29 mouse cellular contexts compared by ENCODE assay signal in genomic region chr19:46647254-46647653, GRCm38 (mm10). TPM values are rescaled to one million over a fixed set of nuclear protein-coding genes. Genes with fewer than 3 reads are reported as not detected.
DNase-seq lines count a peak whose midpoint lies in the region; ATAC-seq and TF ChIP-seq lines count a peak whose summit lies in the region.
"Had no signal": no experiment of that assay in that cellular context is flagged by ENCODE, and none has a peak within 500 bp of the region (broad histone marks: within the 10 kb centered on the region; RNA-seq: fewer than 3 reads in every experiment).

No protein-coding gene starts in this region.

- no peak for TF ChIP-seq POLR2A in myocyte (IDR thresholded peaks at IDR 0.05; ENCODE audit: insufficient read length, low read depth)

- 88% methylated on average over 3 of the region's 3 CpGs for WGBS in forebrain, embryonic 10.5 days
- WGBS in forebrain, embryonic 13.5 days = 84% methylated on average over 3 of the region's 3 CpGs
- WGBS in heart, embryonic 11.5 days (ENCODE audit: insufficient replicate concordance) = 66% methylated on average over 3 of the region's 3 CpGs

- no peak overlapping the region for H3K4me2 ChIP-seq in forebrain, embryonic 13.5 days
- H3K4me2 ChIP-seq in heart, embryonic 11.5 days = no peak overlapping the region
- H3K4me2 ChIP-seq in myocyte (ENCODE audit: low read depth) = peak overlapping the region; percentile 37
- H3K4me2 ChIP-seq: forebrain, embryonic 12.5 days; limb, embryonic 15.5 days had no signal

- H3K4me1 ChIP-seq in forebrain, embryonic 10.5 days = peaks cover 52% of the 10 kb centered on the region
- H3K4me1 ChIP-seq in forebrain, embryonic 13.5 days = peaks cover 41% of the 10 kb centered on the region
- peaks cover 51% of the 10 kb centered on the region for H3K4me1 ChIP-seq in heart, embryonic 11.5 days (ENCODE audit: control insufficient read depth, insufficient read depth, low read length)

- H3K9ac ChIP-seq in forebrain, embryonic 13.5 days = no peak overlapping the region
- H3K9ac ChIP-seq in heart, embryonic 11.5 days (ENCODE audit: low read depth, low read length) = no peak overlapping the region
- H3K9ac ChIP-seq: forebrain, embryonic 12.5 days; limb, embryonic 15.5 days had no signal

- H3K36me3 ChIP-seq in forebrain, embryonic 10.5 days (replicated peaks) = peaks cover 55% of the 10 kb centered on the region
- peaks cover 33% of the 10 kb centered on the region for H3K36me3 ChIP-seq in forebrain, embryonic 13.5 days (ENCODE audit: poor library complexity, severe bottlenecking)
- peaks cover 6% of the 10 kb centered on the region for H3K36me3 ChIP-seq in heart, embryonic 11.5 days (ENCODE audit: control insufficient read depth, insufficient read depth, low read length)
- H3K36me3 ChIP-seq in myocyte (ENCODE audit: control insufficient read depth, insufficient read depth) = peaks cover 3% of the 10 kb centered on the region

- no peak for ATAC-seq in forebrain, embryonic 13.5 days
- ATAC-seq in heart, embryonic 11.5 days (replicated peaks; ENCODE audit: insufficient number of reproducible peaks, low FRiP score, low TSS enrichment) = no peak
- ATAC-seq in monocyte, adult 5-6 weeks (replicated peaks; ENCODE audit: insufficient number of reproducible peaks, low FRiP score, low TSS enrichment, poor library complexity, severe bottlenecking) = no peak
- ATAC-seq: CD4-positive, CD25-positive, alpha-beta regulatory T cell, adult 4 months; hindbrain, postnatal 0 days; intestine, postnatal 0 days; Patski had no signal

- H3K27me3 ChIP-seq in forebrain, embryonic 10.5 days (ENCODE audit: poor library complexity, severe bottlenecking) = no peaks in the 10 kb centered on the region
- no peaks in the 10 kb centered on the region for H3K27me3 ChIP-seq in forebrain, embryonic 13.5 days
- H3K27me3 ChIP-seq in heart, embryonic 11.5 days (ENCODE audit: control insufficient read depth, insufficient read depth, low read length) = no peaks in the 10 kb centered on the region
- no peaks in the 10 kb centered on the region for H3K27me3 ChIP-seq in myocyte (ENCODE audit: control insufficient read depth, insufficient read depth, insufficient read length)
- H3K27me3 ChIP-seq: forebrain, embryonic 12.5 days; limb, embryonic 15.5 days; megakaryocyte, embryonic 14.5 days; Patski had no signal

- H3K79me2 ChIP-seq in myocyte (ENCODE audit: control insufficient read depth, insufficient read depth) = peaks cover 13% of the 10 kb centered on the region

- no peak overlapping the region for H3K4me3 ChIP-seq in forebrain, embryonic 10.5 days
- no peak overlapping the region for H3K4me3 ChIP-seq in forebrain, embryonic 13.5 days
- H3K4me3 ChIP-seq in heart, embryonic 11.5 days (ENCODE audit: low read depth, low read length) = no peak overlapping the region
- no peak overlapping the region for H3K4me3 ChIP-seq in myocyte
- H3K4me3 ChIP-seq: forebrain, embryonic 12.5 days; hindbrain, embryonic 10.5 days; limb, embryonic 15.5 days; megakaryocyte, embryonic 14.5 days had no signal

- H3K9me3 ChIP-seq in forebrain, embryonic 10.5 days = no peaks in the 10 kb centered on the region
- no peaks in the 10 kb centered on the region for H3K9me3 ChIP-seq in forebrain, embryonic 13.5 days (replicated peaks)
- H3K9me3 ChIP-seq in heart, embryonic 11.5 days (replicated peaks; ENCODE audit: control insufficient read depth, low read length) = no peaks in the 10 kb centered on the region
- H3K9me3 ChIP-seq: forebrain, embryonic 12.5 days; hindbrain, embryonic 10.5 days; limb, embryonic 15.5 days; megakaryocyte, embryonic 14.5 days had no signal

- H3ac ChIP-seq in myocyte (ENCODE audit: control insufficient read depth, insufficient read length) = no peak overlapping the region

- H3K27ac ChIP-seq in forebrain, embryonic 10.5 days = 0 out of 2 replicates have a peak overlapping the region, but pooled peaks have one; percentile 66
- H3K27ac ChIP-seq in forebrain, embryonic 13.5 days = no peak overlapping the region
- H3K27ac ChIP-seq in heart, embryonic 11.5 days (ENCODE audit: low read depth, low read length) = no peak overlapping the region
- H3K27ac ChIP-seq: forebrain, embryonic 12.5 days; hindbrain, postnatal 0 days had no signal

- DNase-seq in forebrain, embryonic 10.5 days (ENCODE audit: extremely low spot score, low spot score) = no peak
- peak; percentile 29 for DNase-seq in heart, adult 8-10 months (ENCODE audit: low spot score)
- peak; percentile 42 for DNase-seq in lung, postnatal 36 days
- no peak for DNase-seq in lung, postnatal 10 days
- DNase-seq: adrenal gland, adult 8-10 months; cerebellum, adult 8-10 months; lung, postnatal 14 days; midbrain, embryonic 14.5 days; right cerebral cortex, postnatal 14 days; spleen, adult 18-20 months; thymus, postnatal 4 days had no signal

TF ChIP-seq in myocyte, 11 proteins besides CTCF, POLR2A, EP300 and RAD21:
- TF ChIP-seq MAX (IDR thresholded peaks at IDR 0.05; ENCODE audit: low read depth) (no peak), REST (IDR thresholded peaks at IDR 0.05; ENCODE audit: insufficient read depth, insufficient read length) (no peak), CEBPB (IDR thresholded peaks at IDR 0.05; ENCODE audit: insufficient read depth, poor library complexity, severe bottlenecking) (no peak), MYOG (IDR thresholded peaks at IDR 0.05; ENCODE audit: control insufficient read depth in 1 of 3, insufficient read depth in 1 of 3, insufficient read length in 2 of 3, low read depth in 2 of 3) (no peak), POLR2AphosphoS2 (IDR thresholded peaks at IDR 0.05; ENCODE audit: insufficient read length, low read depth) (no peak), SRF (IDR thresholded peaks at IDR 0.05; ENCODE audit: control insufficient read depth, insufficient read length, low read depth) (no peak), USF1 (IDR thresholded peaks at IDR 0.05; ENCODE audit: low read depth) (no peak), TCF3 (IDR thresholded peaks at IDR 0.05; ENCODE audit: insufficient read length, low read depth) (no peak), MYOD1 (IDR thresholded peaks at IDR 0.05; ENCODE audit: control insufficient read depth in 1 of 3, insufficient read length in 2 of 3, low read depth in 2 of 3) (no peak)

RNA-seq across cellular contexts. Expression of gene Cyp17a1, which starts 25.7 kb away (rescaled TPM):
- polyA plus RNA-seq in forebrain, embryonic 10.5 days (2016; fragmentation: Nextera tagmentation; extraction: Ambion mirVana) = not detected in 2 replicates
- polyA plus RNA-seq in forebrain, embryonic 13.5 days (2015; fragmentation: Nextera tagmentation; extraction: Ambion mirVana) = not detected in 2 replicates
- total RNA-seq in heart, adult 8-10 months (2022) = not detected
- polyA plus RNA-seq in heart, embryonic 11.5 days (2014; fragmentation: Nextera tagmentation; extraction: Ambion mirVana) = 0.97 and 1.1 TPM in 2 replicates
- polyA plus RNA-seq in myocyte (2012; fragmentation: generic; extraction: Trizol) = not detected
- total RNA-seq in monocyte, adult 5-6 weeks (2017) = 1.6 to 6.0 TPM (median 3.4 TPM) in 3 replicates
- total RNA-seq: ES-E14; hindbrain, postnatal 0 days; layer of hippocampus, adult 18-20 months; layer of hippocampus, postnatal 25 days; left cerebral cortex, postnatal 36 days had no signal
- polyA plus RNA-seq: CD4-positive, CD25-positive, alpha-beta regulatory T cell, adult 4 months; cortical plate, adult 2 months; forebrain, embryonic 12.5 days; frontal cortex, adult 2 months; hindbrain, embryonic 10.5 days; hindbrain, postnatal 0 days; intestine, postnatal 0 days; midbrain, embryonic 14.5 days; Patski had no signal

RNA-seq across cellular contexts. Expression of gene Borcs7, which starts 42.5 kb away (rescaled TPM):
- polyA plus RNA-seq in forebrain, embryonic 10.5 days (2016; fragmentation: Nextera tagmentation; extraction: Ambion mirVana) = 13.7 and 13.9 TPM in 2 replicates
- polyA plus RNA-seq in forebrain, embryonic 13.5 days (2015; fragmentation: Nextera tagmentation; extraction: Ambion mirVana) = 14.3 and 16.5 TPM in 2 replicates
- 10 to 100 TPM in 1 of 4 experiments, 1 to 10 TPM in 3; 7.7 to 11.1 (median 8.6) TPM for total RNA-seq in heart, adult 8-10 months (2022)
- 14.7 and 16.5 TPM in 2 replicates for polyA plus RNA-seq in heart, embryonic 11.5 days (2014; fragmentation: Nextera tagmentation; extraction: Ambion mirVana)
- 5.3 TPM for polyA plus RNA-seq in myocyte (2012; fragmentation: generic; extraction: Trizol)
- 10.0 to 20.7 TPM (median 12.4 TPM) in 3 replicates for total RNA-seq in monocyte, adult 5-6 weeks (2017)

RNA-seq across cellular contexts. Expression of gene Wbp1l, which starts 48.4 kb away (rescaled TPM):
- 38.4 and 43.4 TPM in 2 replicates for polyA plus RNA-seq in forebrain, embryonic 10.5 days (2016; fragmentation: Nextera tagmentation; extraction: Ambion mirVana)
- polyA plus RNA-seq in forebrain, embryonic 13.5 days (2015; fragmentation: Nextera tagmentation; extraction: Ambion mirVana) = 33.1 and 36.5 TPM in 2 replicates
- total RNA-seq in heart, adult 8-10 months (2022) = 10 to 100 TPM; 46.6 to 60.7 (median 56.0) TPM
- 41.5 and 45.9 TPM in 2 replicates for polyA plus RNA-seq in heart, embryonic 11.5 days (2014; fragmentation: Nextera tagmentation; extraction: Ambion mirVana)
- 39.8 TPM for polyA plus RNA-seq in myocyte (2012; fragmentation: generic; extraction: Trizol)
- total RNA-seq in monocyte, adult 5-6 weeks (2017) = 45.5 to 72.9 TPM (median 56.5 TPM) in 3 replicates

Comparison
In these comparisons a context has a peak if more than half of its experiments do, and no peak if none do; other contexts are left out.
1. DNase-seq: peak in heart, adult 8-10 months (single experiment) and lung, postnatal 36 days (single experiment); none in forebrain, embryonic 10.5 days (single experiment) and lung, postnatal 10 days (single experiment).